Mouse (Mus musculus) urinary bladder, postnatal 14 days (tissue): Measurements from ENCODE around the gene Slain2.

ENCODE experiments used
- DNase-seq: peaks from one replicate; pipeline ENCODE4 v3.0.0; 2021; ENCODE audit warnings: low spot score

The Slain2 gene

GRCm38 (mm10) chr5:72913648-72914557 lies at the start of gene Slain2:
TSS of gene Slain2 (plus strand) at chr5:72914304.
- peak; percentile 100 for DNase-seq

- DNase-seq: no peak
Observed at GRCm38 (mm10) chr5:72864654-72865178, 49.4 kb upstream of the Slain2 start.

- DNase-seq: no peak
Observed at GRCm38 (mm10) chr5:72866260-72866905, 47.7 kb upstream of the Slain2 start.

DNA sequence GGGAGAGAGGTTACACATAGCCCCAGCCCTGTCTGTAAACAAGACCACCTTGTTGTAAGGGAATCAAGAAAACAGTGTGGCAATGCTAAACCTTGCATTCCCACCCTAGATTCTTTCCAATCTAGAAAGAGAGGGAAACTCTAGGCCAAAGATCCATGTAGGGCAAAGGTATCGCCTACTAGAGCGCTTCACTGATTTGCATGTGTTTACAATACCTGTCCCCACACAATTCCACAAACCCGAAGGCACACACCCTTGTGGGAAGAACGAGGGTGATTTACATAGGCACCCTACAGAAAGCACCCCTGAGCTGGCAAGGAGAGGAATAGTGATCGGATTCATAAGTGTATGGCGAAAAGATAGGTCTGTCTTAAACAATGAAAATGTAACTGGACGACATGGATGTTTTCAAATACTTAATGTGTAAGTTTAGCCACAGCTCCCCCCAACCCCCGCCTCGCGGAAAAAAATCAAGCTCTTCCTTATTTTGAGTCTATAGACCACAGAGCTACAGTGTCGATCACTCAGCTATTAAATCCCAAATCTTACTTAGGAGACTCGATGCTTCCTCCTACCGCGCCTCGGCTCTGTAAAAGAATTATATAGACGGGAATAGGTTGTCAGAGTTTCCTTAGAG lies 47.0 kb upstream of the Slain2 start:
- DNase-seq: no peak

DNA sequence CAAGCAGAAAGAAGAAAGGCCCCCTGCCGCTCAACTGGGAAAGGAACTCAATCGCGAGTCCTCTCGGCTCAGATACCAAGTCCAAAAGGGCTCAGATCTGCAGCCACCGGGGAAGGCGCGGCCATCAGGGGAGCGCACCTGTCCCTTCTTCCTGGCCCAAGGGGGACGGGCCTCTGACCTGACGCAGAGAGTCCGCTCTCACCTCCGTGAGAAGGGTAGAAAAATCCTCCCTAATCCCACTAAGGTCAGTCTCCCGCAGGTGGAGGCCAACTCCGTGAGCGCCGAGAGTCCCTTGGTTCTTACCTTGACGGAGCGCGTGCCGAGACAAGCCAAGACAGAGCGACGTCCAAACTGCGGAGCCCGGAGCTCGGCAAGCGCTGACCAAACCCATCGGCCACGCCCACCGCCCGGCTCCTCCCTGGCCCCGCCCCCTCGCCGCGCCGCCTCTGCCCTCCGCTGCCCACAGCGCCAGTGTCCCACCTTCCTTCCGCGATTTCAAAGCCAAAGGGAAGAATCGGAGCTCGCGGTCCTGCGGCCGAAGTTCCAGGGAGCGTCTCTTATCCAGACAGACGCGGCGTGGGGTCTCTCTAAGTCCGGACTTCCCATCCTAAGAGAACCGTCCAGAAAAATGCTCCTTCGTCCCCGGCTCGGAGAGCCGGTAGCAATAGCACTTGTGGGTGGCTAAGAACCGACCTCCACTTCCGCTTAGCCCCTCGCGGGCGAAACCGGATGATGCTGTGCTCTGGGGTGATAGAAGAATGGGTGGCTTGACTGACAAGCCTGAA lies 45.8 kb upstream of the Slain2 start, which contains the start of gene Tec:
Gene Tec (minus strand): TSS at position 393 of the 785 bp plus-strand sequence.
- DNase-seq: peak; percentile 95

- no peak for DNase-seq
Observed at GRCm38 (mm10) chr5:72869779-72870608, 44.1 kb upstream of the Slain2 start.

GRCm38 (mm10) chr5:72871114-72871513 lies 43.0 kb upstream of the Slain2 start:
- no peak for DNase-seq

DNA sequence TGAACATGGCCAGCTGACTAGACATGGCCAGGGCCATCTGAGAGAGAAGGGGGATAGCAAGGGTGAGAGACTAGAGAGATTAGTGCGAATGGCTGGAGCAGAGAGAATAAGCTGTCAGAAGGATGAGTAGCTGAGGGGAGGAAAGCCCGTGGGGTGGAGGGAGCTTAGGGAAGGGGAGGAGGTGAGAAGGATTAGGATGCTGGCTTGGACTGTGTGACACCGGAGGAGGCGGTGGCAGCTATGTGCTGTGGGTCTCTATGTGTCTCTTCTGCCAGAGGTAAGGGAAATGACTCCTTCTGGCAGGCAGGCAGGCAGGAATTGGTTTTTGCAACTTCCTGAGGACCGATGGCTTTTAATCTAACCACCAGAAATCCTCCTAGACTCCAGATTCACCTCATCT lies 34.4 kb upstream of the Slain2 start:
- no peak for DNase-seq

- no peak for DNase-seq
Observed at GRCm38 (mm10) chr5:72881748-72882411, 32.2 kb upstream of the Slain2 start.

- no peak for DNase-seq
Observed at GRCm38 (mm10) chr5:72882412-72882765, 31.7 kb upstream of the Slain2 start.

- DNase-seq: no peak
Observed at GRCm38 (mm10) chr5:72883706-72884105, 30.4 kb upstream of the Slain2 start.

DNA sequence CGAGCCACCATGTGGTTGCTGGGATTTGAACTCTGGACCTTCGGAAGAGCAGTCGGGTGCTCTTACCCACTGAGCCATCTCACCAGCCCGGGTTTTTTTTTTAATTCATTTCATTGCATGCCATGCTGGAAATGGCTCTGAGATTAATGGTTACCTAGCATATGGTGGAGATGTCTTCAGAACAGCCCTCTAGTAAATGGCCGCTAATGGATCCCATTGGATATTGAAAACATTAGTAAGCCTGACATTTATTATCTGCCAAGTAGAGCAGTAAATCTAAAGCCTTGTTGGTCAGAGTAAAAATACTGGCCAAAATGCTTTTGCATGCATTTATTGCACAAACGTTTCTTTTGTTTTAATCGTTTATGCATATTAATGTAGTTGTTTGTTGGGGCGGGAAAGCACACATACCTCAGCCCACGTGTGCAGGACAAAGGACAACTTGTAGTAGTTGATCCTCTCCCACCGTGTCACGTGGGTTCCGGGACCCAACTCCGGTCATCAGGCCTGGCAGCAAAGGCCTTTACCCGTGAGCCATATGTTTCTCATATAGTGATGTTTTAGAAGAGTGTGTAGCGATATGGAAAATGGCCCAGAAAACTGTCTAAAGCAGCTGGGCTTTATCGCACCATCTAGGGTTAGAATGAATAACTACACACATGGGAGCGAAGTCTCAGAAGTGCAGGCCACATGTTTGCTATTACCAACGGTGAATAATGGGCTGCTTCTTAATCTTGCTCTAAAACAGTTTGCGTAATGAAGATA lies 27.5 kb upstream of the Slain2 start:
- DNase-seq: no peak

DNA sequence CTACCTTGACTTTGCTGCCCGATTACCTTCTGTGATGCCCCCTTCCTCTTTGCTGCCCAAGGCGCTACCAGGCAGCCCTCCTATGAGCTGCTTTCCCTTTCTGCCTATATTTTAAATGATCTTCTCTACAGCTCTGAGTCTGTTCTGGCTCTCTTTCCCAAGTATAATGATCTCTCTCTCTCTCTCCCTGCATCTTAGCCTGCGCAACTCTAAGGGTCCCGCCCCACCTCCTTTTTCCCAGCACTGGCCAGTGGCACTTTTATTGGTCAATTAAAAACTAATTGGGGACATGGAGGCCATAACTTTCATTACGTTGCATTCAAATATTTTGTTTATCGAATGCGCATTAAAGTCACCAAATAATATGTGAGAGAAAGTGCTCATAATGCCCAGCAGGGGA lies 25.8 kb upstream of the Slain2 start:
- DNase-seq: no peak

- DNase-seq: peak; percentile 55
Observed at GRCm38 (mm10) chr5:72891534-72891933, 22.6 kb upstream of the Slain2 start.

DNA sequence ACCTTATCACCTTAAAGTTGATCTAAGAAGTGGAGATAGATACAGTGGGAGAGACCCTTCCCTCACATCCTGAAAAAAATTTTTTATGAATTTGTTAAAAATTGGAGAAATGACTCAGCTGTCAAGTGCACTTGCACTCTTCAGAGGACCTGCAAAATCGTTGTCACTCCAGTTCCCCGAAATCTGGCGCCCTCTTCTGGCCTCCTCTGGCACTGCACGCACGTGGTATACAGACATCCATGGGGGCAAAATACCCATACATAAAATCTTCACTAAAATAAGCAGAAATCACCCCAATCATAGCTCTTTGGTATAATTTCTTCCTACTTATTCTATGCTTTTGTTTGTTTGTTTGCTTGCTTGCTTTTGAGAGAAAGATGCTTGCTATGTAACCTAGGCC lies 20.1 kb upstream of the Slain2 start:
- no peak for DNase-seq

DNA sequence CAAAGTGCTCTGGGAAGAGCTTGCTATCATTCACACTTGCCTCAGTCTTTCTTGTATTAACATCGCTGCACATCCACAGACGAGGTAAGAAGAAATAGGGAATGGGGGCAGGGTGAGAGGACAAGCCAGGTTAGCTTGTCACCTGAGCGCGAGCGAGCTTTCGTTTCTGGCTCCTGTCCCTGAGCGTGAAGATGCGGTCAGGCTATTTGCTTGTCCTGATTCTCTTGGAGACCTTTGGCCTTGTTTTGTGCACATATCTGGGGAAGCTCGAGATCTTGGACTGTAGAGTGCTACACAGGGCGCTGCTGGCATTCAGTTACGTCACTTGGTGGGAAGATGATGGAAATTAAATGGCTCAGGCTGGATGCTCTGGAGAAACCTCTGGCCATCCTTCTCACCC lies 18.8 kb upstream of the Slain2 start:
- no peak for DNase-seq

DNA sequence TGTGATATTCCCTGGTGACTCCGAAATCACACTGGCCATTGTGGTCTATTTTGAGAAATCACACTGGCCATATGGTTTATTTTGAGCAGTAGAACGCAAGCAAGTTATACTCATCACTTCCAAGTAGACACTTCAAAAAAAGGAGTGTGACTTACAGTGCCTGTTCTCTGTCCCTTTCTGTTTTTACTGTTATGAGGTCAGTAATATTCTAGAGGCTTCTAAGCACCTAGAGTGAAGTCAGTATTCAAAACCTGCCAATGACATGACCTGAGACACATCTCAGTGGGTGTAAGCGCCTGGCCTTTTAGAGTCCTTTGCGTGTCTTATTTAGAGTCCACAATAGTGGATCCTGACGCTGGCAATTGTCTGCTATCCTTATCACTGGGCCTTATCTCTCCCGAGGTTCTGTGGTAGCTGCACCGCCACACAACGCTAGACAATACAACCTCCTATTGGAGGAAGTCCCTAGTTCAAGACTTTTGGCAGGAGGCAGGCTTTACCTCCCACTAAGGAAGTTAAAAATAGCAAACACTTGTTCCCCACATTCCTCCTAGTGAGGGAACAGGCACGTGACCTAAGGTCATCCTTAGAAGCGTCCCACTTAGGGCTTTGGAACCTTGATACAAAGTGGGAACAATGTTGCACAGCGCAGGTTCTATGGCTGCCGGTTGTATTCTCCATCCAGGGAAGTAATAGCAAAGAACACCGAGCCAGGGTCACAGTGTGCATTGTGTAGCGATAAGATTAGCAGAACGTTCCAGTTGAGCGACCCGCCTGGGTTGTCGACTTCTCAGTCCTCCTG lies 17.4 kb upstream of the Slain2 start:
- DNase-seq: no peak

- DNase-seq: no peak
Observed at GRCm38 (mm10) chr5:72897998-72898397, 16.1 kb upstream of the Slain2 start.

GRCm38 (mm10) chr5:72899255-72899654 lies 14.8 kb upstream of the Slain2 start:
- no peak for DNase-seq
